Mouse (Mus musculus): Measurements from ENCODE around the gene Chka.

DNA sequence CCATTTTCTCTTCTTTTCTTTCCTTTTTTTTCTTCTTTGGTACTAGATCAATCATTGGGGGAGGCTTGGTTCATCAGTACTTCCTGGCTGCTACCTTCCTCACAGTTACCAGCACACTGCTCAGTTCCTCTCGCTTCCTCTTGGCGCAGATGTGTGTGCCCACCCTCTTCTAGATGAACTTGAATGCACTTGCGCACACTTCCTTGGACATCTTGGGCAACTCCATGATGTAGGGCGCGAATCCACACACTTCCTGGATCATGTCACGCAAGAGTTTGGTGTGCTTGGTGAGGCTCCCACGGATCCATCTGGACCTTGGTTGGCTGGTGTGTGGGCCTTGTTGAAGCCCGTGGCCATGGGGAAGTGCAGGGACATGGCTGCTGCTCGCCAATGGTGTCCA lies 80.1 kb downstream of the Chka start:
- TF ChIP-seq CTCF (IDR thresholded peaks at IDR 0.05) = no peak
- TF ChIP-seq EP300 (IDR thresholded peaks at IDR 0.05) = no peak
